Mouse (Mus musculus): ENCODE measurements around the gene Nfe2l2. TPM values are rescaled to one million over a fixed set of nuclear protein-coding genes. Genes with fewer than 3 reads are reported as not detected.

Nfe2l2 gene
- polyA plus RNA-seq, 1 experiment from 2014 or later = 69.6 TPM

DNA sequence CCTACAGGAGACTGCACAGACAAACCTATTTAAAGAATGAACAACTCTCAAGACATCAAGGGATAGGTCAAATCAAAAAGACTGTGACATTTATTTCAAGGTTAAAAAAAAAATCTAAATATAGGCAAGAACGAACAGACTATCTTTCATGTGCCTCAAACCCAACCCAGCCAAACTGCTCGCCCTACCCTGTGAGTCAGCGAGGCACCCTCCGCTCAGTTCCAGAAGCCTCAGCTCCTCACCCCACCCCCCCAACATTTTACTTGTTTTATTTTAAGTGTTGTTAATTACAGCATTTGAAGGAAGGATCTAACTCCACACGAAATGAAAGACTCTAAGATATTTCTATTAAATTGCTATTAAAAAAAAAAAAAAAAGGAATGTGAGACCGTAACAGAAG is 73.0 kb downstream of the Nfe2l2 start:
- ATAC-seq (replicated peaks; ENCODE audit: low FRiP score) (no peak), DNase-seq (ENCODE audit: low spot score) (no peak)
- H3K9ac ChIP-seq (ENCODE audit: low read depth, low read length) = no peak overlapping the region
- no peak overlapping the region for H3K4me2 ChIP-seq
- no peaks in the 10 kb centered on the region for H3K27me3 ChIP-seq (replicated peaks; ENCODE audit: control insufficient read depth, insufficient read depth, low read length)
- H3K9me3 ChIP-seq (ENCODE audit: control insufficient read depth, low read length) = no peaks in the 10 kb centered on the region
- no peaks in the 10 kb centered on the region for H3K36me3 ChIP-seq (ENCODE audit: control insufficient read depth, insufficient read depth, low read length)
- no peak overlapping the region for H3K27ac ChIP-seq (ENCODE audit: low read depth, low read length)
- H3K4me3 ChIP-seq (ENCODE audit: low read depth, low read length) = no peak overlapping the region
- no peaks in the 10 kb centered on the region for H3K4me1 ChIP-seq (replicated peaks; ENCODE audit: control insufficient read depth, insufficient read depth, low read length)
- 78% methylated on average over 6 of the region's 6 CpGs for WGBS

GRCm38 (mm10) chr2:75628487-75628886 is 76.0 kb downstream of the Nfe2l2 start:
- DNase-seq (ENCODE audit: low spot score) (no peak), ATAC-seq (replicated peaks; ENCODE audit: low FRiP score) (no peak)
- Histone ChIP-seq H3K27me3 (replicated peaks; ENCODE audit: control insufficient read depth, insufficient read depth, low read length) (no peaks in the 10 kb centered on the region), H3K9me3 (ENCODE audit: control insufficient read depth, low read length) (no peaks in the 10 kb centered on the region), H3K4me2 (no peak overlapping the region), H3K4me3 (ENCODE audit: low read depth, low read length) (no peak overlapping the region), H3K4me1 (replicated peaks; ENCODE audit: control insufficient read depth, insufficient read depth, low read length) (no peaks in the 10 kb centered on the region), H3K27ac (ENCODE audit: low read depth, low read length) (no peak overlapping the region), H3K9ac (ENCODE audit: low read depth, low read length) (no peak overlapping the region), H3K36me3 (ENCODE audit: control insufficient read depth, insufficient read depth, low read length) (no peaks in the 10 kb centered on the region)
- WGBS = 90% methylated on average over 8 of the region's 8 CpGs

GRCm38 (mm10) chr2:75626597-75627440 is 77.6 kb downstream of the Nfe2l2 start:
- Histone ChIP-seq H3K4me1 (replicated peaks; ENCODE audit: control insufficient read depth, insufficient read depth, low read length) (no peaks in the 10 kb centered on the region), H3K9me3 (ENCODE audit: control insufficient read depth, low read length) (no peaks in the 10 kb centered on the region), H3K27ac (ENCODE audit: low read depth, low read length) (no peak overlapping the region), H3K4me2 (no peak overlapping the region), H3K9ac (ENCODE audit: low read depth, low read length) (no peak overlapping the region), H3K27me3 (replicated peaks; ENCODE audit: control insufficient read depth, insufficient read depth, low read length) (no peaks in the 10 kb centered on the region), H3K36me3 (ENCODE audit: control insufficient read depth, insufficient read depth, low read length) (no peaks in the 10 kb centered on the region), H3K4me3 (ENCODE audit: low read depth, low read length) (no peak overlapping the region)
- DNase-seq (ENCODE audit: low spot score) = no peak
- ATAC-seq (replicated peaks; ENCODE audit: low FRiP score) = no peak
- whole genome bisulfite sequencing = 79% methylated on average over 6 of the region's 6 CpGs

Small RNAs within 50 kb of the gene (microRNA-seq; reads per million reads assigned to microRNA genes)
- not detected for gene Gm24574 (ENCODE audit: borderline number of aligned reads)

Other genes starting within 250 kb of the Nfe2l2 start
- gene Hnrnpa3, start 45.4 kb downstream of the Nfe2l2 start, polyA plus RNA-seq (2014; fragmentation: Nextera tagmentation; extraction: Ambion mirVana) = 222 and 234 TPM in 2 replicates
- 38.2 and 40.0 TPM in 2 replicates for gene Agps, start 127.5 kb upstream of the Nfe2l2 start, polyA plus RNA-seq (2014; fragmentation: Nextera tagmentation; extraction: Ambion mirVana)
- gene Ttc30b, start 233.9 kb upstream of the Nfe2l2 start, polyA plus RNA-seq (2014; fragmentation: Nextera tagmentation; extraction: Ambion mirVana) = 2.1 and 3.2 TPM in 2 replicates

Measured in liver, embryonic 11.5 days (tissue).